Mouse (Mus musculus) CD4-positive, CD25-positive, alpha-beta regulatory T cell, adult 2 months (primary cell): ENCODE results near the gene Deup1.

Source experiments
- DNase-seq: peaks from one replicate; pipeline ENCODE4 v3.0.0-alpha.2; 2012; ENCODE audit warnings: low read depth, low spot score

Deup1 gene

GRCm38 (mm10) chr9:15627785-15628287 is at the start of gene Deup1:
Gene Deup1 (minus strand): TSS chr9:15627933.
- peak; percentile 10 for DNase-seq

GRCm38 (mm10) chr9:15672251-15672650 is 44.5 kb upstream of the Deup1 start:
- no peak for DNase-seq

GRCm38 (mm10) chr9:15670002-15670527 is 42.3 kb upstream of the Deup1 start:
- DNase-seq: no peak

GRCm38 (mm10) chr9:15669452-15669851 is 41.7 kb upstream of the Deup1 start:
- no peak for DNase-seq

GRCm38 (mm10) chr9:15664606-15665005 is 36.9 kb upstream of the Deup1 start:
- no peak for DNase-seq

- no peak for DNase-seq
These were observed 31.3 kb upstream of the Deup1 start for GRCm38 (mm10) chr9:15659069-15659468.

- DNase-seq: no peak
These were observed 30.6 kb upstream of the Deup1 start for GRCm38 (mm10) chr9:15658236-15658785.

GRCm38 (mm10) chr9:15653036-15653435 is 25.3 kb upstream of the Deup1 start:
- DNase-seq: no peak

- DNase-seq: no peak
These were observed 22.2 kb upstream of the Deup1 start for GRCm38 (mm10) chr9:15649977-15650376.

- DNase-seq: no peak
These were observed 349 bp downstream of the Deup1 start for GRCm38 (mm10) chr9:15627384-15627783.

GRCm38 (mm10) chr9:15624739-15625138 is 3.0 kb downstream of the Deup1 start:
- DNase-seq: no peak

- DNase-seq: no peak
These were observed 8.0 kb downstream of the Deup1 start for GRCm38 (mm10) chr9:15619767-15620166.

- DNase-seq: no peak
These were observed 8.6 kb downstream of the Deup1 start for GRCm38 (mm10) chr9:15619020-15619590.

GRCm38 (mm10) chr9:15617061-15617460 is 10.7 kb downstream of the Deup1 start:
- DNase-seq: no peak

GRCm38 (mm10) chr9:15616471-15616870 is 11.3 kb downstream of the Deup1 start:
- no peak for DNase-seq

GRCm38 (mm10) chr9:15609280-15609930 is 18.3 kb downstream of the Deup1 start:
- peak; percentile 59 for DNase-seq

- no peak for DNase-seq
These were observed 20.1 kb downstream of the Deup1 start for GRCm38 (mm10) chr9:15607601-15608000.

GRCm38 (mm10) chr9:15603156-15603555 is 24.6 kb downstream of the Deup1 start:
- no peak for DNase-seq

- DNase-seq: no peak
These were observed 26.7 kb downstream of the Deup1 start for GRCm38 (mm10) chr9:15600859-15601540.

GRCm38 (mm10) chr9:15600156-15600858 is 27.4 kb downstream of the Deup1 start:
- no peak for DNase-seq

GRCm38 (mm10) chr9:15596598-15596997 is 31.1 kb downstream of the Deup1 start:
- no peak for DNase-seq

GRCm38 (mm10) chr9:15594148-15594547 is 33.6 kb downstream of the Deup1 start:
- no peak for DNase-seq
